Mouse (Mus musculus) C2C12 (cell line): ENCODE data around the gene Jrkl.

Experiments used
- CTCF ChIP-seq: IDR thresholded peaks from one replicate; pipeline ENCODE4 v1.5.1; 2011; ENCODE audit not compliant: control insufficient read depth, insufficient read depth, insufficient read length
- MYOG ChIP-seq: IDR thresholded peaks from one replicate; pipeline ENCODE4 v1.6.1; 2011; ENCODE audit not compliant: control insufficient read depth, insufficient read length; ENCODE audit errors: extremely low read depth
- USF1 ChIP-seq: IDR thresholded peaks from one replicate; pipeline ENCODE4 v1.6.1; 2011; ENCODE audit warnings: low read depth, mild to moderate bottlenecking, control low read depth, moderate library complexity

GRCm38 (mm10) chr9:13230553-13230952 lies 15.1 kb downstream of the Jrkl start:
- TF ChIP-seq CTCF (no peak), MYOG (no peak), USF1 (no peak)
